Mouse (Mus musculus) liver, embryonic 12.5 days (tissue): ENCODE results near the gene Gm21994. TPM values are rescaled to one million over a fixed set of nuclear protein-coding genes. Genes with fewer than 3 reads are reported as not detected.
"Not testable (repeated sequence)": the region's sequence is repeated elsewhere in the genome, so short reads cannot be mapped to it uniquely, and the experiment has no call there.

Source experiments
- ATAC-seq: fragments of 200-750 bp; cut with Nextera tagmentation; 2 replicates; pipeline ENCODE4 v1.8.0; 2017; ENCODE audit warnings: moderate number of reproducible peaks, mild to moderate bottlenecking, moderate library complexity
- H3K27ac ChIP-seq: fragments of 300-500 bp; sonication (generic); 2 replicates; pipeline ENCODE4 v1.5.1; 2016; ENCODE audit warnings: mild to moderate bottlenecking
- H3K27me3 ChIP-seq: fragments of 300-500 bp; sonication (generic); replicated peaks from 2 replicates; pipeline ENCODE4 v1.6.1; 2016; ENCODE audit warnings: mild to moderate bottlenecking, moderate library complexity
- H3K36me3 ChIP-seq: fragments of 300-500 bp; sonication (generic); 2 replicates; pipeline ENCODE4 v1.6.1; 2016; ENCODE audit warnings: mild to moderate bottlenecking, moderate library complexity
- H3K4me1 ChIP-seq: fragments of 300-500 bp; sonication (generic); 2 replicates; pipeline ENCODE4 v1.6.1; 2016
- H3K4me2 ChIP-seq: fragments of 300-500 bp; sonication (generic); 2 replicates; pipeline ENCODE4 v1.6.1; 2016; ENCODE audit warnings: mild to moderate bottlenecking, moderate library complexity
- H3K4me3 ChIP-seq: fragments of 300-500 bp; sonication (generic); 2 replicates; pipeline ENCODE4 v1.5.1; 2016; ENCODE audit warnings: mild to moderate bottlenecking, moderate library complexity
- H3K9ac ChIP-seq: fragments of 300-500 bp; sonication (generic); 2 replicates; pipeline ENCODE4 v1.6.1; 2016; ENCODE audit warnings: mild to moderate bottlenecking, moderate library complexity
- H3K9me3 ChIP-seq: fragments of 300-500 bp; sonication (generic); replicated peaks from 2 replicates; pipeline ENCODE4 v1.6.1; 2016; ENCODE audit warnings: mild to moderate bottlenecking, moderate library complexity
- WGBS: fragments of 180-500 bp; shearing (Covaris S2); methylation state at CpG from one replicate; pipeline ENCODE4 v1.1.7; 2016; ENCODE audit not compliant: insufficient replicate concordance; 5-methylcytosine and 5-hydroxymethylcytosine counted together
- polyA plus RNA-seq: library from polyadenylated mRNA; unstranded; fragments of >200 nt; fragmentation: Nextera tagmentation; extraction: Ambion mirVana; gene quantifications from 2 replicates; pipeline ENCODE4 v1.2.1, GENCODE M21; 2016

The Gm21994 gene
- polyA plus RNA-seq = 1.9 and 2.5 TPM in 2 replicates

- WGBS = 40% methylated on average over 2 of the region's 2 CpGs
- not testable (repeated sequence) for H3K36me3 ChIP-seq
These were observed at the start of gene Gm21994 for GRCm38 (mm10) chr2:150255491-150255890. Gene Gm21994, minus strand, starts transcription at chr2:150255591.

GRCm38 (mm10) chr2:150299096-150299495 lies 43.7 kb upstream of the Gm21994 start:
- H3K4me3 ChIP-seq = no peak overlapping the region
- H3K27me3 ChIP-seq = no peaks in the 10 kb centered on the region
- no peak for ATAC-seq
- H3K4me2 ChIP-seq = no peak overlapping the region
- no peak overlapping the region for H3K9ac ChIP-seq
- H3K36me3 ChIP-seq = no peaks in the 10 kb centered on the region
- no peaks in the 10 kb centered on the region for H3K9me3 ChIP-seq
- 19% methylated on average over 1 of the region's 1 CpGs for WGBS
- H3K27ac ChIP-seq = no peak overlapping the region
- H3K4me1 ChIP-seq = no peaks in the 10 kb centered on the region

More at GRCm38 (mm10) chr2:150255491-150255890, at the start of gene Gm21994:
- not testable (repeated sequence) for H3K9ac ChIP-seq, H3K9me3 ChIP-seq, H3K4me2 ChIP-seq, H3K27me3 ChIP-seq, H3K4me3 ChIP-seq, H3K4me1 ChIP-seq, ATAC-seq, H3K27ac ChIP-seq

GRCm38 (mm10) chr2:150293669-150294068 lies 38.3 kb upstream of the Gm21994 start:
- Histone ChIP-seq H3K27me3 (no peaks in the 10 kb centered on the region), H3K4me2 (no peak overlapping the region), H3K4me1 (no peaks in the 10 kb centered on the region), H3K9ac (no peak overlapping the region), H3K36me3 (no peaks in the 10 kb centered on the region), H3K27ac (no peak overlapping the region), H3K9me3 (no peaks in the 10 kb centered on the region), H3K4me3 (no peak overlapping the region)
- no peak for ATAC-seq
- 68% methylated on average over 6 of the region's 6 CpGs for WGBS

GRCm38 (mm10) chr2:150257291-150257690 lies 1.9 kb upstream of the Gm21994 start, which contains the start of gene Gm14124:
Gene Gm14124, plus strand, starts transcription at chr2:150257517.
- H3K4me1 ChIP-seq, H3K9ac ChIP-seq, H3K9me3 ChIP-seq, H3K4me2 ChIP-seq, H3K27me3 ChIP-seq, H3K27ac ChIP-seq, ATAC-seq, H3K36me3 ChIP-seq, H3K4me3 ChIP-seq: not testable (repeated sequence)
- 48% methylated on average over 4 of the region's 4 CpGs for WGBS

- not testable (repeated sequence) for H3K4me1 ChIP-seq, H3K9ac ChIP-seq, H3K27me3 ChIP-seq, ATAC-seq, H3K4me3 ChIP-seq, H3K27ac ChIP-seq, H3K4me2 ChIP-seq, H3K9me3 ChIP-seq, H3K36me3 ChIP-seq
- WGBS = 41% methylated on average over 2 of the region's 2 CpGs
These were observed 1.5 kb upstream of the Gm21994 start for GRCm38 (mm10) chr2:150256861-150257260.

- no peak for ATAC-seq
- H3K4me3 ChIP-seq = no peak overlapping the region
- H3K9me3 ChIP-seq = peaks cover 6% of the 10 kb centered on the region; the same call in 1 of the 2 replicates
- H3K4me2 ChIP-seq = no peak overlapping the region
- no peak overlapping the region for H3K9ac ChIP-seq
- H3K36me3 ChIP-seq = peaks cover 5% of the 10 kb centered on the region
- no peak overlapping the region for H3K27ac ChIP-seq
- H3K27me3 ChIP-seq = no peaks in the 10 kb centered on the region
- H3K4me1 ChIP-seq = no peaks in the 10 kb centered on the region
- 56% methylated on average over 2 of the region's 2 CpGs for WGBS
These were observed 12.2 kb downstream of the Gm21994 start for GRCm38 (mm10) chr2:150243211-150243610.

- not testable (repeated sequence) for H3K36me3 ChIP-seq, H3K9me3 ChIP-seq, H3K27me3 ChIP-seq, H3K9ac ChIP-seq, H3K4me1 ChIP-seq, H3K27ac ChIP-seq, H3K4me3 ChIP-seq, H3K4me2 ChIP-seq
- ATAC-seq = peak; percentile 65
These were observed 32.1 kb downstream of the Gm21994 start for GRCm38 (mm10) chr2:150223263-150223662.

GRCm38 (mm10) chr2:150218363-150218725 lies 37.0 kb downstream of the Gm21994 start:
- not testable (repeated sequence) for ATAC-seq, H3K27me3 ChIP-seq, H3K27ac ChIP-seq, H3K9ac ChIP-seq, H3K4me1 ChIP-seq, H3K9me3 ChIP-seq, H3K36me3 ChIP-seq
- H3K4me2 ChIP-seq = peak overlapping the region; percentile 53
- H3K4me3 ChIP-seq = peak overlapping the region; percentile 45
- WGBS = 18% methylated on average over 4 of the region's 4 CpGs

- H3K36me3 ChIP-seq, H3K27ac ChIP-seq, H3K9ac ChIP-seq, H3K9me3 ChIP-seq, H3K4me1 ChIP-seq, H3K27me3 ChIP-seq: not testable (repeated sequence)
- WGBS = 4% methylated on average over 15 of the region's 15 CpGs
- H3K4me2 ChIP-seq = peak within 1 kb of the TSS; percentile 53
- H3K4me3 ChIP-seq = peak within 1 kb of the TSS; percentile 45
- ATAC-seq = peak; percentile 98
These were observed 37.6 kb downstream of the Gm21994 start, which contains the start of gene Zfp937 for GRCm38 (mm10) chr2:150217600-150218362. Gene Zfp937, plus strand, starts transcription at chr2:150218073.

Other genes starting within 250 kb of the Gm21994 start
- gene Zfp120, start 118.9 kb downstream of the Gm21994 start, polyA plus RNA-seq = 3.6 and 3.8 TPM in 2 replicates
- gene Gm10770, start 75.9 kb downstream of the Gm21994 start, polyA plus RNA-seq = not detected in 2 replicates
- gene Gm14139, start 73.8 kb downstream of the Gm21994 start, polyA plus RNA-seq = 0.10 and 0.12 TPM in 2 replicates
- gene Zfp937, start 37.5 kb downstream of the Gm21994 start, polyA plus RNA-seq = 1.7 and 1.8 TPM in 2 replicates
- not detected in 2 replicates for gene Gm14124, start 1.9 kb upstream of the Gm21994 start, polyA plus RNA-seq
- gene Gm10130, start 68.1 kb upstream of the Gm21994 start, polyA plus RNA-seq = 1.2 and 1.3 TPM in 2 replicates
- gene 3300002I08Rik, start 107.2 kb upstream of the Gm21994 start, polyA plus RNA-seq = 1.5 and 1.8 TPM in 2 replicates
- gene Zfp442, start 195.9 kb upstream of the Gm21994 start, polyA plus RNA-seq = 1.8 and 2.1 TPM in 2 replicates
- 0.13 and 0.19 TPM in 2 replicates for gene Zfp345, start 229.5 kb upstream of the Gm21994 start, polyA plus RNA-seq